Mouse (Mus musculus) spleen, adult 2 months (tissue): ENCODE measurements around the gene Pdap1.

Experiments used
- CTCF ChIP-seq: fragments of 200-500 bp; IDR thresholded peaks from 2 replicates; pipeline ENCODE4 v1.5.1; 2011; ENCODE audit warnings: mild to moderate bottlenecking, inconsistent platforms; ENCODE audit not compliant: insufficient read depth, insufficient read length, insufficient replicate concordance; ENCODE audit errors: extremely low read depth
- POLR2A ChIP-seq: fragments of 200-500 bp; IDR thresholded peaks from 2 replicates; pipeline ENCODE4 v1.6.1; 2011; ENCODE audit warnings: low read depth, low read length, inconsistent platforms

DNA sequence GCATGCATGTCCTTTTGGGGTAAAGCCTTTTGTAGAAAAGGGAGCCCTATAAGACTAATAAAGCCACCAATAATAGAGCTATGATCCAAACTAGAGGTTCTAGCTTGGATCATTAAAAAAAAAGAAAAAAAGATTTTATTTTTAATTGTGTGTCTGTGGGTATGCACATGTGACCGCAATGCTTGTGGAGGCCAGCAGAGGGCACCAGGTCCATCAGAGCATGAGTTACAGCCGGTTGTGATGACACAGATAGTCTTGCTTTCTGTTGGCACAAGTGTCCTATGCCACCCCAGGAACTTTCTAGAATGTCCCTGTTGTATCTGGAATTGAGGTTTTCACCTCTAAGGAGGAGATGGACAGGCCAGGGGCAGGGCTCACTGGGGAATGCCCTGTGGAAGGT is 20.7 kb downstream of the Pdap1 start:
- TF ChIP-seq POLR2A (no peak), CTCF (no peak)
